Mouse (Mus musculus): Measurements from ENCODE around the gene Olfr206. TPM values are rescaled to one million over a fixed set of nuclear protein-coding genes. Genes with fewer than 3 reads are reported as not detected.

The Olfr206 gene
- total and polyA plus RNA-seq, 2 experiments from 2014 or later = not detected

DNA sequence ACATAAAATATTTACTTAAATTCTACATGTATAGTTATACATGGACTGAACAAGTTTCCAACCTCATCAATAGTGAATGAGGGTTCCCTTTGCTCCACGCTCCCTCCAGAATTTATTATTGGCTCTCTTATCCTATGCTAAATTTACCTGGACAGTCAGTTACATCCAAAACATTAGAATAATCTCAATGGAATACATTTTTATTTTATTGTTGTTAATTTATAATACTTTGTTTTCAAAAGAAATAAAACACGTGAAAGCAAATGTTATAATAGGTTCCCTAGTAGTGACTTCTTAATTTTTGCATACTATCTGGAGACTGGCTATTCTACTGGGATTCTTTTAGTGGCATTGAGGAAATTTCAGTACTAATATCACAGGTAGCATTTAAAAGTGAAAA lies 50.5 kb downstream of the Olfr206 start, which contains the start of gene Olfr203:
Gene Olfr203, plus strand, starts transcription at position 301 of the 400 bp plus-strand sequence.
- DNase-seq (ENCODE audit: low spot score) = no peak
- Histone ChIP-seq H3K27me3 (ENCODE audit: insufficient read depth, low read length) (no peaks in the 10 kb centered on the region), H3K4me2 (ENCODE audit: low read depth, low read length, poor library complexity, severe bottlenecking) (no peak within 1 kb of the TSS), H3K36me3 (ENCODE audit: insufficient read depth, low read length) (no peaks in the 10 kb centered on the region), H3K9ac (replicated peaks; ENCODE audit: low read length, poor library complexity, severe bottlenecking) (no peak within 1 kb of the TSS), H3K9me3 (ENCODE audit: low read length) (no peaks in the 10 kb centered on the region), H3K4me1 (ENCODE audit: insufficient read depth, low read length) (no peaks in the 10 kb centered on the region), H3K27ac (ENCODE audit: low read depth, low read length) (no peak within 1 kb of the TSS), H3K4me3 (ENCODE audit: low read depth, low read length) (no peak within 1 kb of the TSS)
- WGBS = 86% methylated on average over 2 of the region's 2 CpGs
- no peak for ATAC-seq (ENCODE audit: low FRiP score)
- no peak for TF ChIP-seq CTCF (IDR thresholded peaks at IDR 0.05)

Other genes starting within 250 kb of the Olfr206 start
- gene Olfr193, start 237.4 kb downstream of the Olfr206 start, total RNA-seq (2014; rRNA removed) = not detected in 2 replicates
- gene Olfr193, start 237.4 kb downstream of the Olfr206 start, polyA plus RNA-seq (2015; fragmentation: Nextera tagmentation; extraction: Ambion mirVana) = not detected in 2 replicates
- gene Olfr194, start 228.2 kb downstream of the Olfr206 start, total RNA-seq (2014; rRNA removed) = not detected in 2 replicates
- gene Olfr194, start 228.2 kb downstream of the Olfr206 start, polyA plus RNA-seq (2015; fragmentation: Nextera tagmentation; extraction: Ambion mirVana) = not detected in 2 replicates
- gene Olfr195, start 202.2 kb downstream of the Olfr206 start, total RNA-seq (2014; rRNA removed) = not detected in 2 replicates
- gene Olfr195, start 202.2 kb downstream of the Olfr206 start, polyA plus RNA-seq (2015; fragmentation: Nextera tagmentation; extraction: Ambion mirVana) = not detected in 2 replicates
- not detected in 2 replicates for gene Olfr196, start 178.8 kb downstream of the Olfr206 start, total RNA-seq (2014; rRNA removed)
- not detected in 2 replicates for gene Olfr196, start 178.8 kb downstream of the Olfr206 start, polyA plus RNA-seq (2015; fragmentation: Nextera tagmentation; extraction: Ambion mirVana)
- not detected in 2 replicates for gene Olfr198, start 145.7 kb downstream of the Olfr206 start, total RNA-seq (2014; rRNA removed)
- gene Olfr198, start 145.7 kb downstream of the Olfr206 start, polyA plus RNA-seq (2015; fragmentation: Nextera tagmentation; extraction: Ambion mirVana) = not detected in 2 replicates
- gene Olfr199, start 129.5 kb downstream of the Olfr206 start, total RNA-seq (2014; rRNA removed) = not detected in 2 replicates
- gene Olfr199, start 129.5 kb downstream of the Olfr206 start, polyA plus RNA-seq (2015; fragmentation: Nextera tagmentation; extraction: Ambion mirVana) = not detected in 2 replicates
- gene Olfr201, start 76.6 kb downstream of the Olfr206 start, total RNA-seq (2014; rRNA removed) = not detected in 2 replicates
- gene Olfr201, start 76.6 kb downstream of the Olfr206 start, polyA plus RNA-seq (2015; fragmentation: Nextera tagmentation; extraction: Ambion mirVana) = not detected in 2 replicates
- gene Olfr202, start 62.5 kb downstream of the Olfr206 start, total RNA-seq (2014; rRNA removed) = not detected in 2 replicates
- gene Olfr202, start 62.5 kb downstream of the Olfr206 start, polyA plus RNA-seq (2015; fragmentation: Nextera tagmentation; extraction: Ambion mirVana) = not detected in 2 replicates
- not detected in 2 replicates for gene Olfr203, start 50.4 kb downstream of the Olfr206 start, total RNA-seq (2014; rRNA removed)
- not detected in 2 replicates for gene Olfr203, start 50.4 kb downstream of the Olfr206 start, polyA plus RNA-seq (2015; fragmentation: Nextera tagmentation; extraction: Ambion mirVana)
- gene Olfr204, start 31.0 kb downstream of the Olfr206 start, total RNA-seq (2014; rRNA removed) = not detected in 2 replicates
- not detected in 2 replicates for gene Olfr204, start 31.0 kb downstream of the Olfr206 start, polyA plus RNA-seq (2015; fragmentation: Nextera tagmentation; extraction: Ambion mirVana)
- not detected in 2 replicates for gene Olfr205, start 18.1 kb downstream of the Olfr206 start, total RNA-seq (2014; rRNA removed)
- gene Olfr205, start 18.1 kb downstream of the Olfr206 start, polyA plus RNA-seq (2015; fragmentation: Nextera tagmentation; extraction: Ambion mirVana) = not detected in 2 replicates
- not detected in 2 replicates for gene Olfr209, start 14.7 kb upstream of the Olfr206 start, total RNA-seq (2014; rRNA removed)
- not detected in 2 replicates for gene Olfr209, start 14.7 kb upstream of the Olfr206 start, polyA plus RNA-seq (2015; fragmentation: Nextera tagmentation; extraction: Ambion mirVana)
- 0.14 and 0.16 TPM in 2 replicates for gene Gabrr3, start 58.1 kb upstream of the Olfr206 start, total RNA-seq (2014; rRNA removed)
- gene Gabrr3, start 58.1 kb upstream of the Olfr206 start, polyA plus RNA-seq (2015; fragmentation: Nextera tagmentation; extraction: Ambion mirVana) = not detected in 2 replicates
- gene Riox2, start 122.5 kb upstream of the Olfr206 start, total RNA-seq (2014; rRNA removed) = 5.1 and 8.6 TPM in 2 replicates
- gene Riox2, start 122.5 kb upstream of the Olfr206 start, polyA plus RNA-seq (2015; fragmentation: Nextera tagmentation; extraction: Ambion mirVana) = 11.1 and 11.2 TPM in 2 replicates

Data from midbrain, postnatal 0 days (tissue).